Mouse (Mus musculus): ENCODE data around the gene Plk3. TPM values are rescaled to one million over a fixed set of nuclear protein-coding genes. Genes with fewer than 3 reads are reported as not detected.
A peak's percentile ranks its signal among the peaks of the same experiment; 100 is the strongest.

Plk3 gene
- polyA plus RNA-seq, 1 experiment from 2014 or later: 5.3 TPM

- TF ChIP-seq CTCF (IDR thresholded peaks at IDR 0.05; ENCODE audit: low read depth): no peak
- Histone ChIP-seq H3K4me2 (replicated peaks; ENCODE audit: low read depth) (peak overlapping the region; percentile 87), H3K27me3 (replicated peaks; ENCODE audit: control insufficient read depth, insufficient read depth, low read length) (no peaks in the 10 kb centered on the region), H3K27ac (ENCODE audit: low read depth, low read length) (no peak overlapping the region), H3K4me1 (replicated peaks; ENCODE audit: control insufficient read depth, insufficient read depth, low read length) (0 out of 2 replicates have a peak, but pooled peaks cover 4% of the 10 kb centered on the region), H3K9me3 (ENCODE audit: control insufficient read depth) (no peaks in the 10 kb centered on the region), H3K36me3 (ENCODE audit: control insufficient read depth, insufficient read depth) (peaks cover 27% of the 10 kb centered on the region), H3K9ac (ENCODE audit: low read depth, low read length) (peak overlapping the region; percentile 92; the same call in 1 of the 2 replicates), H3K4me3 (ENCODE audit: low read depth, low read length) (peak overlapping the region; percentile 91)
- 31% methylated on average over 6 of the region's 6 CpGs for WGBS
- ATAC-seq: no peak; the same call in 1 of the 2 replicates
These were observed 22.6 kb upstream of the Plk3 start for GRCm38 (mm10) chr4:117156372-117156771.

GRCm38 (mm10) chr4:117155792-117156355, 22.1 kb upstream of the Plk3 start, which contains the start of gene Rps8:
Gene Rps8 (minus strand): TSS chr4:117156243.
- Histone ChIP-seq H3K36me3 (ENCODE audit: control insufficient read depth, insufficient read depth) (peaks cover 30% of the 10 kb centered on the region), H3K9me3 (ENCODE audit: control insufficient read depth) (no peaks in the 10 kb centered on the region), H3K4me3 (ENCODE audit: low read depth, low read length) (peak within 1 kb of the TSS; percentile 91), H3K4me2 (replicated peaks; ENCODE audit: low read depth) (peak within 1 kb of the TSS; percentile 87), H3K27me3 (replicated peaks; ENCODE audit: control insufficient read depth, insufficient read depth, low read length) (no peaks in the 10 kb centered on the region), H3K27ac (ENCODE audit: low read depth, low read length) (peak within 1 kb of the TSS; percentile 86), H3K4me1 (replicated peaks; ENCODE audit: control insufficient read depth, insufficient read depth, low read length) (0 out of 2 replicates have a peak, but pooled peaks cover 4% of the 10 kb centered on the region), H3K9ac (ENCODE audit: low read depth, low read length) (peak within 1 kb of the TSS; percentile 92)
- under 1% methylated on average over 52 of the region's 52 CpGs for WGBS
- TF ChIP-seq CTCF (IDR thresholded peaks at IDR 0.05; ENCODE audit: low read depth): no peak
- ATAC-seq: peak; percentile 87

- no peak for TF ChIP-seq CTCF (IDR thresholded peaks at IDR 0.05; ENCODE audit: low read depth)
- WGBS: 1% methylated on average over 44 of the region's 44 CpGs
- peak overlapping the region; percentile 86 for H3K27ac ChIP-seq (ENCODE audit: low read depth, low read length)
- H3K9ac ChIP-seq (ENCODE audit: low read depth, low read length): peak overlapping the region; percentile 92
- ATAC-seq: 0 out of 2 replicates have a peak, but pooled peaks have one; percentile 3
- no peaks in the 10 kb centered on the region for H3K27me3 ChIP-seq (replicated peaks; ENCODE audit: control insufficient read depth, insufficient read depth, low read length)
- peaks cover 37% of the 10 kb centered on the region for H3K36me3 ChIP-seq (ENCODE audit: control insufficient read depth, insufficient read depth)
- H3K4me3 ChIP-seq (ENCODE audit: low read depth, low read length): peak overlapping the region; percentile 91
- peak overlapping the region; percentile 87 for H3K4me2 ChIP-seq (replicated peaks; ENCODE audit: low read depth)
- H3K9me3 ChIP-seq (ENCODE audit: control insufficient read depth): no peaks in the 10 kb centered on the region
- 0 out of 2 replicates have a peak, but pooled peaks cover 4% of the 10 kb centered on the region for H3K4me1 ChIP-seq (replicated peaks; ENCODE audit: control insufficient read depth, insufficient read depth, low read length)
These were observed 21.4 kb upstream of the Plk3 start for GRCm38 (mm10) chr4:117155020-117155791.

- no peak for ATAC-seq
- no peak overlapping the region for H3K4me3 ChIP-seq (ENCODE audit: low read depth, low read length)
- peak overlapping the region; percentile 17; the same call in 1 of the 2 replicates for H3K27ac ChIP-seq (ENCODE audit: low read depth, low read length)
- H3K4me1 ChIP-seq (replicated peaks; ENCODE audit: control insufficient read depth, insufficient read depth, low read length): 0 out of 2 replicates have a peak, but pooled peaks cover 4% of the 10 kb centered on the region
- no peak overlapping the region for H3K9ac ChIP-seq (ENCODE audit: low read depth, low read length)
- no peak for TF ChIP-seq CTCF (IDR thresholded peaks at IDR 0.05; ENCODE audit: low read depth)
- no peaks in the 10 kb centered on the region for H3K27me3 ChIP-seq (replicated peaks; ENCODE audit: control insufficient read depth, insufficient read depth, low read length)
- WGBS: 38% methylated on average over 5 of the region's 5 CpGs
- no peak overlapping the region for H3K4me2 ChIP-seq (replicated peaks; ENCODE audit: low read depth)
- peaks cover 35% of the 10 kb centered on the region for H3K36me3 ChIP-seq (ENCODE audit: control insufficient read depth, insufficient read depth)
- H3K9me3 ChIP-seq (ENCODE audit: control insufficient read depth): no peaks in the 10 kb centered on the region
These were observed 19.0 kb upstream of the Plk3 start for GRCm38 (mm10) chr4:117152714-117153113.

- H3K4me1 ChIP-seq (replicated peaks; ENCODE audit: control insufficient read depth, insufficient read depth, low read length): 0 out of 2 replicates have a peak, but pooled peaks cover 4% of the 10 kb centered on the region
- H3K27me3 ChIP-seq (replicated peaks; ENCODE audit: control insufficient read depth, insufficient read depth, low read length): no peaks in the 10 kb centered on the region
- no peak overlapping the region for H3K4me3 ChIP-seq (ENCODE audit: low read depth, low read length)
- peak overlapping the region; percentile 28; the same call in 1 of the 2 replicates for H3K27ac ChIP-seq (ENCODE audit: low read depth, low read length)
- WGBS: 64% methylated on average over 1 of the region's 1 CpGs
- TF ChIP-seq CTCF (IDR thresholded peaks at IDR 0.05; ENCODE audit: low read depth): no peak
- H3K4me2 ChIP-seq (replicated peaks; ENCODE audit: low read depth): no peak overlapping the region
- peaks cover 35% of the 10 kb centered on the region for H3K36me3 ChIP-seq (ENCODE audit: control insufficient read depth, insufficient read depth)
- ATAC-seq: no peak
- H3K9ac ChIP-seq (ENCODE audit: low read depth, low read length): no peak overlapping the region
- H3K9me3 ChIP-seq (ENCODE audit: control insufficient read depth): no peaks in the 10 kb centered on the region
These were observed 17.7 kb upstream of the Plk3 start for GRCm38 (mm10) chr4:117151416-117151815.

GRCm38 (mm10) chr4:117150212-117150733, 16.5 kb upstream of the Plk3 start:
- no peak overlapping the region for H3K4me2 ChIP-seq (replicated peaks; ENCODE audit: low read depth)
- no peak overlapping the region for H3K4me3 ChIP-seq (ENCODE audit: low read depth, low read length)
- H3K9ac ChIP-seq (ENCODE audit: low read depth, low read length): no peak overlapping the region
- H3K4me1 ChIP-seq (replicated peaks; ENCODE audit: control insufficient read depth, insufficient read depth, low read length): 0 out of 2 replicates have a peak, but pooled peaks cover 4% of the 10 kb centered on the region
- no peaks in the 10 kb centered on the region for H3K27me3 ChIP-seq (replicated peaks; ENCODE audit: control insufficient read depth, insufficient read depth, low read length)
- ATAC-seq: no peak
- WGBS: 85% methylated on average over 6 of the region's 6 CpGs
- TF ChIP-seq CTCF (IDR thresholded peaks at IDR 0.05; ENCODE audit: low read depth): no peak
- peaks cover 35% of the 10 kb centered on the region for H3K36me3 ChIP-seq (ENCODE audit: control insufficient read depth, insufficient read depth)
- no peak overlapping the region for H3K27ac ChIP-seq (ENCODE audit: low read depth, low read length)
- no peaks in the 10 kb centered on the region for H3K9me3 ChIP-seq (ENCODE audit: control insufficient read depth)
